Mouse (Mus musculus): Measurements from ENCODE around the gene Fcnb. TPM values are rescaled to one million over a fixed set of nuclear protein-coding genes. Genes with fewer than 3 reads are reported as not detected.
A peak's percentile ranks its signal among the peaks of the same experiment; 100 is the strongest.

Gene Fcnb
- total and polyA plus RNA-seq, 2 experiments from 2014 or later = not detected

GRCm38 (mm10) chr2:28118518-28119116, 33.9 kb upstream of the Fcnb start:
- Histone ChIP-seq H3K36me3 (ENCODE audit: insufficient read depth) (no peaks in the 10 kb centered on the region), H3K4me2 (ENCODE audit: low read depth) (no peak overlapping the region), H3K27me3 (ENCODE audit: insufficient read depth, low read length) (no peaks in the 10 kb centered on the region), H3K4me1 (ENCODE audit: insufficient read depth) (no peaks in the 10 kb centered on the region), H3K4me3 (ENCODE audit: low read depth, low read length) (no peak overlapping the region), H3K9ac (no peak overlapping the region), H3K9me3 (ENCODE audit: low read length) (no peaks in the 10 kb centered on the region), H3K27ac (ENCODE audit: low read depth, low read length) (no peak overlapping the region)
- no peak for DNase-seq
- ATAC-seq = no peak
- WGBS = 34% methylated on average over 6 of the region's 6 CpGs
- no peak for TF ChIP-seq CTCF (IDR thresholded peaks at IDR 0.05; ENCODE audit: low read depth)

- no peaks in the 10 kb centered on the region for H3K9me3 ChIP-seq (ENCODE audit: low read length)
- DNase-seq (no peak), ATAC-seq (peak; percentile 36; the same call in 1 of the 2 replicates)
- no peak overlapping the region for H3K9ac ChIP-seq
- H3K4me2 ChIP-seq (ENCODE audit: low read depth) = no peak overlapping the region
- H3K27me3 ChIP-seq (ENCODE audit: insufficient read depth, low read length) = no peaks in the 10 kb centered on the region
- WGBS = 31% methylated on average over 11 of the region's 11 CpGs
- no peak overlapping the region for H3K4me3 ChIP-seq (ENCODE audit: low read depth, low read length)
- no peak for TF ChIP-seq CTCF (IDR thresholded peaks at IDR 0.05; ENCODE audit: low read depth)
- no peaks in the 10 kb centered on the region for H3K4me1 ChIP-seq (ENCODE audit: insufficient read depth)
- no peak overlapping the region for H3K27ac ChIP-seq (ENCODE audit: low read depth, low read length)
- no peaks in the 10 kb centered on the region for H3K36me3 ChIP-seq (ENCODE audit: insufficient read depth)
These were observed 33.0 kb upstream of the Fcnb start for GRCm38 (mm10) chr2:28117490-28118308.

- H3K9me3 ChIP-seq (ENCODE audit: low read length) = no peaks in the 10 kb centered on the region
- H3K27me3 ChIP-seq (ENCODE audit: insufficient read depth, low read length) = no peaks in the 10 kb centered on the region
- H3K36me3 ChIP-seq (ENCODE audit: insufficient read depth) = no peaks in the 10 kb centered on the region
- 64% methylated on average over 5 of the region's 5 CpGs for WGBS
- ATAC-seq = no peak
- no peaks in the 10 kb centered on the region for H3K4me1 ChIP-seq (ENCODE audit: insufficient read depth)
- DNase-seq = no peak
- no peak overlapping the region for H3K27ac ChIP-seq (ENCODE audit: low read depth, low read length)
- no peak for TF ChIP-seq CTCF (IDR thresholded peaks at IDR 0.05; ENCODE audit: low read depth)
- H3K4me2 ChIP-seq (ENCODE audit: low read depth) = no peak overlapping the region
- no peak overlapping the region for H3K9ac ChIP-seq
- no peak overlapping the region for H3K4me3 ChIP-seq (ENCODE audit: low read depth, low read length)
These were observed 24.1 kb upstream of the Fcnb start for GRCm38 (mm10) chr2:28108763-28109162.

GRCm38 (mm10) chr2:28106002-28106401, 21.3 kb upstream of the Fcnb start:
- Histone ChIP-seq H3K27me3 (ENCODE audit: insufficient read depth, low read length) (no peaks in the 10 kb centered on the region), H3K9ac (no peak overlapping the region), H3K36me3 (ENCODE audit: insufficient read depth) (no peaks in the 10 kb centered on the region), H3K27ac (ENCODE audit: low read depth, low read length) (no peak overlapping the region), H3K4me3 (ENCODE audit: low read depth, low read length) (no peak overlapping the region), H3K9me3 (ENCODE audit: low read length) (no peaks in the 10 kb centered on the region), H3K4me2 (ENCODE audit: low read depth) (no peak overlapping the region), H3K4me1 (ENCODE audit: insufficient read depth) (no peaks in the 10 kb centered on the region)
- ATAC-seq (no peak), DNase-seq (no peak)
- TF ChIP-seq CTCF (IDR thresholded peaks at IDR 0.05; ENCODE audit: low read depth) = peak; percentile 47
- WGBS = 80% methylated on average over 2 of the region's 2 CpGs

GRCm38 (mm10) chr2:28103653-28104052, 19.0 kb upstream of the Fcnb start:
- ATAC-seq = no peak

GRCm38 (mm10) chr2:28101892-28102291, 17.2 kb upstream of the Fcnb start:
- DNase-seq = no peak
- H3K27ac ChIP-seq (ENCODE audit: low read depth, low read length) = no peak overlapping the region
- H3K27me3 ChIP-seq (ENCODE audit: insufficient read depth, low read length) = no peaks in the 10 kb centered on the region
- H3K4me1 ChIP-seq (ENCODE audit: insufficient read depth) = peaks cover 17% of the 10 kb centered on the region
- no peaks in the 10 kb centered on the region for H3K36me3 ChIP-seq (ENCODE audit: insufficient read depth)
- H3K4me3 ChIP-seq (ENCODE audit: low read depth, low read length) = no peak overlapping the region
- no peak for ATAC-seq
- H3K9ac ChIP-seq = no peak overlapping the region
- WGBS = 91% methylated on average over 2 of the region's 2 CpGs
- H3K4me2 ChIP-seq (ENCODE audit: low read depth) = no peak overlapping the region
- no peak for TF ChIP-seq CTCF (IDR thresholded peaks at IDR 0.05; ENCODE audit: low read depth)
- H3K9me3 ChIP-seq (ENCODE audit: low read length) = no peaks in the 10 kb centered on the region

More at GRCm38 (mm10) chr2:28103653-28104052, 19.0 kb upstream of the Fcnb start:
- Histone ChIP-seq H3K4me2 (ENCODE audit: low read depth) (no peak overlapping the region), H3K9me3 (ENCODE audit: low read length) (no peaks in the 10 kb centered on the region), H3K27me3 (ENCODE audit: insufficient read depth, low read length) (no peaks in the 10 kb centered on the region), H3K9ac (no peak overlapping the region), H3K27ac (ENCODE audit: low read depth, low read length) (no peak overlapping the region), H3K4me1 (ENCODE audit: insufficient read depth) (peaks cover 11% of the 10 kb centered on the region; the same call in 1 of the 2 replicates), H3K36me3 (ENCODE audit: insufficient read depth) (no peaks in the 10 kb centered on the region), H3K4me3 (ENCODE audit: low read depth, low read length) (no peak overlapping the region)
- 48% methylated on average over 2 of the region's 2 CpGs for WGBS
- TF ChIP-seq CTCF (IDR thresholded peaks at IDR 0.05; ENCODE audit: low read depth) = peak; percentile 23; the same call in 1 of the 2 replicates
- DNase-seq = no peak
